Mouse (Mus musculus) spleen, adult 2 months (tissue): ENCODE results near the gene Zfp609.

ENCODE experiments used
- CTCF ChIP-seq: fragments of 200-500 bp; IDR thresholded peaks from 2 replicates; pipeline ENCODE4 v1.5.1; 2011; ENCODE audit warnings: mild to moderate bottlenecking, inconsistent platforms; ENCODE audit not compliant: insufficient read depth, insufficient read length, insufficient replicate concordance; ENCODE audit errors: extremely low read depth
- POLR2A ChIP-seq: fragments of 200-500 bp; IDR thresholded peaks from 2 replicates; pipeline ENCODE4 v1.6.1; 2011; ENCODE audit warnings: low read depth, low read length, inconsistent platforms

DNA sequence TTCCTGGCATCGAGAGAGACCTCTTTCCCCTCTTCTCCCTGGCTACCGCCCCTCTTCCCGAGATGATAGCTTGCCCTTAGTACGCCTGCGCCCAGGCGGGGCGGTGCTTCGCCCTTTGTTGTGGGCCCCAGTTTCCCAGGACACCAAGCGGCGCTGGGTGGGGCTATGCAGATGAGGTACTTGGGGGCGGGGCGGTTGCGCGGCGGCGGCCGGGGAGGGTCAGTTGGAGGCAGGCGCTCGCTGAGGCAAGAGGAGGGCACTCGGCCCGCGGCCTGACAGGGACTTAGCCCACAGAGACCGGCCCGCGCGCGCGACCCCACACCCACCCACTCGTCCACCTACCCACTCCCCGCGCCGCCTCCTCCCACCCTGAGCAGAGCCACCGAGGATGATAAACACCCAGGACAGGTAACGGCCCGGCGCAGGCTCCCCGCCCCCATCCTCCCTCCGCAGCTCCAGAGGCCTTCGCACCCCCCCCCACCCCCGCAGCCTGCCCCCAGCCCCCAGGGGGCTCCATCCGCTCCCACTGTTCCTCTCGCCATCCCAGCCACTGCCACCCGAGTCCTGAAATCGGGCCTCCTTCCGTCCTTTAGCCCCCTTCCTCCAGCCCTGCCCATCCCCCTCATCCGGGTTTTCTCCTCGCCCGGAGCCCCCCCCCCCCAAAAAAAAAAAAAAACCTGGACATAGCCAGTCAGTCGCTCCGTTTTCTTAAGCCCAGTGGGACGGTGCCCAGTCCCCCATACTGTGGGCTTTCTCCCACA is 150.8 kb downstream of the Zfp609 start:
- TF ChIP-seq CTCF (no peak), POLR2A (no peak; the same call in 1 of the 2 replicates)
